Mouse (Mus musculus): ENCODE results near the gene Trf.

Trf gene

GRCm38 (mm10) chr9:103230151-103230951 lies at the start of gene Trf, which contains the start of gene Gm20425:
Gene Trf (minus strand): TSS chr9:103230444.
Gene Gm20425 (minus strand): TSS chr9:103230307.
- CTCF ChIA-PET, result no interaction called here

GRCm38 (mm10) chr9:103276876-103277275 lies 46.6 kb upstream of the Trf start:
- CTCF ChIA-PET, result no interaction called here

GRCm38 (mm10) chr9:103275676-103276075 lies 45.4 kb upstream of the Trf start:
- CTCF ChIA-PET, result no interaction called here

GRCm38 (mm10) chr9:103274819-103275218 lies 44.6 kb upstream of the Trf start:
- CTCF ChIA-PET, result no interaction called here

- CTCF ChIA-PET, result no interaction called here
Measured at GRCm38 (mm10) chr9:103271104-103271503, 40.9 kb upstream of the Trf start.

- CTCF ChIA-PET, result no interaction called here
Measured at GRCm38 (mm10) chr9:103265778-103266177, 35.5 kb upstream of the Trf start.

GRCm38 (mm10) chr9:103252906-103253305 lies 22.7 kb upstream of the Trf start:
- CTCF ChIA-PET, result no interaction called here

- CTCF ChIA-PET, result no interaction called here
Measured at GRCm38 (mm10) chr9:103248618-103249017, 18.4 kb upstream of the Trf start.

- CTCF ChIA-PET, result interaction anchor here (0.6 kb wide), 1 partner anchor 31 kb away, joined by 3 read pairs; no protein-coding TSS in a partner anchor
Measured at GRCm38 (mm10) chr9:103246526-103247168, 16.4 kb upstream of the Trf start.

GRCm38 (mm10) chr9:103243640-103244039 lies 13.4 kb upstream of the Trf start:
- CTCF ChIA-PET, result no interaction called here

GRCm38 (mm10) chr9:103241206-103241605 lies 11.0 kb upstream of the Trf start:
- CTCF ChIA-PET, result no interaction called here

GRCm38 (mm10) chr9:103239471-103239870 lies 9.2 kb upstream of the Trf start:
- CTCF ChIA-PET, result interaction anchor here (0.7 kb wide), 1 partner anchor 325 kb away, joined by 3 read pairs; no protein-coding TSS in a partner anchor

- CTCF ChIA-PET, result no interaction called here
Measured at GRCm38 (mm10) chr9:103234565-103235165, 4.4 kb upstream of the Trf start.

- CTCF ChIA-PET, result no interaction called here
Measured at GRCm38 (mm10) chr9:103234059-103234458, 3.8 kb upstream of the Trf start.

- CTCF ChIA-PET, result no interaction called here
Measured at GRCm38 (mm10) chr9:103233006-103233395, 2.8 kb upstream of the Trf start.

GRCm38 (mm10) chr9:103232232-103233005 lies 2.2 kb upstream of the Trf start:
- CTCF ChIA-PET, result no interaction called here

- CTCF ChIA-PET, result no interaction called here
Measured at GRCm38 (mm10) chr9:103229037-103229867, 992 bp downstream of the Trf start.

GRCm38 (mm10) chr9:103228370-103229003 lies 1.8 kb downstream of the Trf start:
- CTCF ChIA-PET, result no interaction called here

- CTCF ChIA-PET, result no interaction called here
Measured at GRCm38 (mm10) chr9:103227760-103228159, 2.5 kb downstream of the Trf start.

- CTCF ChIA-PET, result no interaction called here
Measured at GRCm38 (mm10) chr9:103226806-103227205, 3.4 kb downstream of the Trf start.

GRCm38 (mm10) chr9:103225464-103225863 lies 4.8 kb downstream of the Trf start:
- CTCF ChIA-PET, result no interaction called here

Measured in spleen, embryonic (tissue).